Mouse (Mus musculus) limb, embryonic 12.5 days (tissue): ENCODE data around the gene Sprtn. TPM values are rescaled to one million over a fixed set of nuclear protein-coding genes. Genes with fewer than 3 reads are reported as not detected.

Experiments used
- ATAC-seq: fragments of 200-750 bp; cut with Nextera tagmentation; 2 replicates; pipeline ENCODE4 v1.8.0; 2017; ENCODE audit warnings: low read depth, moderate TSS enrichment; ENCODE audit not compliant: insufficient number of reproducible peaks, insufficient read depth, low FRiP score, low TSS enrichment
- H3K27ac ChIP-seq: fragments of 300-500 bp; sonication (generic); 2 replicates; pipeline ENCODE4 v1.5.1; 2016; ENCODE audit warnings: mild to moderate bottlenecking, moderate library complexity
- H3K27me3 ChIP-seq: fragments of 300-500 bp; sonication (generic); 2 replicates; pipeline ENCODE4 v1.6.1; 2016; ENCODE audit warnings: mild to moderate bottlenecking, moderate library complexity
- H3K36me3 ChIP-seq: fragments of 300-500 bp; sonication (generic); 2 replicates; pipeline ENCODE4 v1.6.1; 2016; ENCODE audit warnings: mild to moderate bottlenecking, moderate library complexity
- H3K4me1 ChIP-seq: fragments of 300-500 bp; sonication (generic); replicated peaks from 2 replicates; pipeline ENCODE4 v1.6.1; 2016
- H3K4me2 ChIP-seq: fragments of 300-500 bp; sonication (generic); 2 replicates; pipeline ENCODE4 v1.6.1; 2016; ENCODE audit warnings: mild to moderate bottlenecking, moderate library complexity
- H3K4me3 ChIP-seq: fragments of 300-500 bp; sonication (generic); replicated peaks from 2 replicates; pipeline ENCODE4 v1.5.1; 2016; ENCODE audit warnings: mild to moderate bottlenecking
- H3K9ac ChIP-seq: fragments of 300-500 bp; sonication (generic); replicated peaks from 2 replicates; pipeline ENCODE4 v1.6.1; 2016; ENCODE audit warnings: mild to moderate bottlenecking, moderate library complexity
- H3K9me3 ChIP-seq: fragments of 300-500 bp; sonication (generic); 2 replicates; pipeline ENCODE4 v1.6.1; 2016; ENCODE audit warnings: mild to moderate bottlenecking, moderate library complexity
- WGBS: fragments of 180-500 bp; shearing (Covaris S2); methylation state at CpG from one replicate; pipeline ENCODE4 v1.1.7; 2016; 5-methylcytosine and 5-hydroxymethylcytosine counted together
- polyA plus RNA-seq: library from polyadenylated mRNA; unstranded; fragments of >200 nt; fragmentation: Nextera tagmentation; extraction: Ambion mirVana; gene quantifications from 2 replicates; pipeline ENCODE4 v1.2.1, GENCODE M21; 2016

The Sprtn gene
- polyA plus RNA-seq, 1 experiment from 2014 or later, result 9.9 TPM

DNA sequence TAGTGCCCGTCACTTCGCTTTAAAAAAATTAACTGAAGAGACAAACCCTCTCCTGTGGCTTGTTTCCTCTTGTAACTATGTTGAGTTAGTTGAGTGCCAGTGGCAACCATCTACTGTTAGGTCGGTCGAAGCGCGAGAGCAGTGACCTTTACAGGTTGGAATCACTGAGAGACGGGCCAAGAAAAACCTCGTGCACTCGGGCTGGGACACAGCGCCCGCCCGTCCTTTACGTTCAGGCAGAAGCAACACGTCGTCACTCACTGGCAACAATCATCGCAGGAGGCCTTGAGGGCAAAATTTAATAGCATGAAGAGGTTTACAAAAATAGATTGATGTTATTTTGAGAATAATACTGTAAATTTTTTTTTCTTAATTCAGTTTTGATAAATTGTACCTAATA lies 12.2 kb downstream of the Sprtn start:
- Histone ChIP-seq H3K9me3 (no peaks in the 10 kb centered on the region), H3K36me3 (peaks cover 98% of the 10 kb centered on the region), H3K9ac (no peak overlapping the region), H3K4me1 (no peaks in the 10 kb centered on the region), H3K4me2 (no peak overlapping the region), H3K4me3 (no peak overlapping the region), H3K27ac (no peak overlapping the region), H3K27me3 (no peaks in the 10 kb centered on the region)
- WGBS, result 90% methylated on average over 16 of the region's 16 CpGs
- no peak for ATAC-seq

DNA sequence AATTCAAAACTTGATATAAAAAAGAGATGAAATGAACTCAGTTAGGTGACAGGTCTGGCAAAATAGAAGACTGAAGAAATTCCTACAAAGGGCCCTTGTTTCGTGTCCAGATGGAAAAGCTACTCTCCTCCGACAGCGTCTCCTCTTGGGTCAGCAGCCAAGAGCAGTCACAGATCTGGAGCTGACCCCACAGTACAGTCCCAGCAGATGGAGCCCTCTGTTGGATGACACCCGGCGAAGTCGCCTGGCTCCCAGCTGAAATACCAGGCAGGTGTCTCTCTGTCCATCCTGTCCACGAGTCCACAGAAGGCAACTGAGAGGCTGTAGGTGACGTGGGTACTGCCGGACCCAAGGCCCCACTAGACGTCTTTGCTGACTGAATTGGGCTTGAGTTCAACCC lies 12.7 kb downstream of the Sprtn start:
- Histone ChIP-seq H3K4me2 (no peak overlapping the region), H3K36me3 (peaks cover 99% of the 10 kb centered on the region), H3K9me3 (no peaks in the 10 kb centered on the region), H3K4me3 (no peak overlapping the region), H3K27me3 (no peaks in the 10 kb centered on the region), H3K9ac (no peak overlapping the region), H3K4me1 (no peaks in the 10 kb centered on the region), H3K27ac (no peak overlapping the region)
- WGBS, result 86% methylated on average over 10 of the region's 10 CpGs
- ATAC-seq, result no peak

DNA sequence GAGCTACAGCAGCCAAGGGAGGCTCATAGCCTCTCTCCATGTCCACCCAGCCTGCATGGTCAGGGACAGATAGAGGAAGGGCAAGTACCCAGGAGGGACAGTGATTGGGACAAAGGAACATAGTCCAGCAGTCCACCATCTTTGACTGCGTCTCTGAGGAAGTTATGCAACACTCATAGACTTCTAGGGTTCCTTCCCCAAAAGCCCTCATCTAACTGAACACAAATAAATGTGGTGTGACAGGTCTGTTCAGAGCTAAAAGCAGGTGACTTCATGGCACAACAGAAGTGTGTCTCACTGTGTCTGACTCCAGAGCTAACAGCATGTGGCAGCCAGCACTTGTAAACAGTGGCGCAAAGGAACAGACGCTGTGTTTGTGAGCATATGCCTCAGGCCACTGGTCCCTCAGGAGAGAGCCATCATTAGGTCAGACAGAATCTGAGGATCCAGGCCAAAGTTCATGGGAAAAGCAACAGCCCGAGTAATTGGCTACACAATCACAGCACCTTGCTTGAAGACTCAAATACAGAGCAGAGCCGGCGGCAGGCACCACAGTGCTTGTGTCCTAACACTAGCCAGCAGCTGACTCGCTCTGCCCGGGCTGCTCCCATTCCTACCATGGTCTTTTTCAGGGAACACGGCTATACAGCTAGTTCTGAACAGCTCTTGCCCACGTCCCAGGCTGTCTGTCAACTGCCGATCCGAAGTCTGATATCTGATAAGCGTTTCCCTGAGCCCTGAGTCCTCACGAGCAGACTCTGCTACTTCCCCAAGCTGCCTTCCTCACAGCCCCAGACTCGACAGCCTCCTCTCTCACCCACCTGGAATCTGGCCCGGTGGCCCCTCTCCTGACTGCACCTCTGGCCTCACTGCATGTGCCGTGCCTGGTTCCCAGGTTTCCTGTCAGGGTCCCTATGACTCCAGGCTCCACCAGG lies 14.5 kb downstream of the Sprtn start:
- H3K36me3 ChIP-seq, result peaks cover 83% of the 10 kb centered on the region
- H3K4me1 ChIP-seq, result no peaks in the 10 kb centered on the region
- 78% methylated on average over 17 of the region's 17 CpGs for WGBS
- H3K4me2 ChIP-seq, result no peak overlapping the region
- no peak overlapping the region for H3K27ac ChIP-seq
- no peak for ATAC-seq
- no peak overlapping the region for H3K4me3 ChIP-seq
- no peaks in the 10 kb centered on the region for H3K27me3 ChIP-seq
- H3K9ac ChIP-seq, result no peak overlapping the region
- no peaks in the 10 kb centered on the region for H3K9me3 ChIP-seq

DNA sequence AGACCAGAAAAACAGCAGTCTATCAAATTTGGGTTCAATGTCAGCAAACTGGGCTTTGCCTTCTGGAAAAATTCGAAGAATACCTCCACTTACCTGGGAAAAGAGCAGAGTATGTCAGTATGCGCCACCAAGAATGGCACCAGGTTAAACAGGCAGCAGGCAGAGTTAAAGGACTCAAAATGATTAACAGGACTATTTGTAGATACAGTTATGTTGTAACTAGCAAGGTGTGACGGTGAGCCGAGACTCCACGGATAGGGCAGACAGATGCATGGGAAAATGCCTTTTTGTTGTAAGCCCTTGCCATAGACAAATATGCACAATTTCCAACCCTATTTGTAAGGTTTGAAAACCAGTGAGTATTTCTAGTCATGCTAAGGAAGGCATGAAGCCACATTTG lies 16.4 kb downstream of the Sprtn start:
- no peak for ATAC-seq
- Histone ChIP-seq H3K27ac (no peak overlapping the region), H3K4me3 (no peak overlapping the region), H3K36me3 (peaks cover 65% of the 10 kb centered on the region), H3K9me3 (no peaks in the 10 kb centered on the region), H3K27me3 (no peaks in the 10 kb centered on the region), H3K9ac (no peak overlapping the region), H3K4me1 (no peaks in the 10 kb centered on the region), H3K4me2 (no peak overlapping the region)
- 96% methylated on average over 5 of the region's 5 CpGs for WGBS

GRCm38 (mm10) chr8:124917741-124918484 lies 20.2 kb downstream of the Sprtn start:
- no peak for ATAC-seq
- peaks cover 27% of the 10 kb centered on the region for H3K36me3 ChIP-seq
- WGBS, result 83% methylated on average over 18 of the region's 18 CpGs

DNA sequence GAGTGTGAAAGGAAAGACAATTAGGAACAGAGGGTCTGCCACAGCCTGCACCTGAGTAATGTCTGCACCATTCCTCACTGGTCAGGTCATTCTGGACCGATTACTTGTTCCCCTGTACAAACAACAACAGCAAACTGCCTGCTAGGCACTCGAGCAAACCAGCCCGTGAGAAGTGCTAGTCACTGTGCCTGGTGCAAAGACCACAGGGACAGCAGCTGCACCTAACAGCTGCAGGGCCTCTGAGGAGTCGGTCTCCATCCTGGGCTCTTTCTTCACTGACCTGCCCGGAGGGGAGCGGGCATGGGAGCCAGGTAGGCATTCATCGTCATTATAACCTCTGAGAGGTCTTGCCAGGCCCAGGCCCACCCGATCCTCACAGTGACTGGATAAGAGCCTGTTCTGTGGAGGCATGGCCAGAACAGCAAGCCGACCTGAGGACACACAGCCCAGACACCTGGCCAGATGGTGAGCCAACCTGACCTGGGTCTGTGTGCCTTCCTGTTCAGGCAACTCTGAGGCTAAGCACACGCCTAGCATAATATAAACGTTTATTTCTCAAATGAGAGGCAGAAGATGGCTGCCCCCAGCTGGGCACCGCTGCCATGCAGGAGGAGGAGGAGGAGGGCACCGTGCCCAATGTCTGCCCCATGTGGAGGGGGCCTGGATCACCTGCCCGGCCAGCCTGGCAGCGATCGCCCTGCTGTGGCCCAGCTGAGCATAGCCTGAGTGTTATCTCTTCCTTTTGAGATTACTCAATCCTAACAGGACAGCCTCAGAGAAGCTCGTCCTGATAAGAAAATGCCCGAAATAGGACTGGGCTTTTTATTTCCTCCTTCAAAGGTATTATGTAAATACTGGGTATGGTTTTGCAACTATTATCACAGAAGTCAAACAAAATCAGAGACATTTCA lies 23.9 kb downstream of the Sprtn start:
- no peak for ATAC-seq
- Histone ChIP-seq H3K36me3 (0 out of 2 replicates have a peak, but pooled peaks cover 6% of the 10 kb centered on the region), H3K4me2 (no peak overlapping the region), H3K4me3 (no peak overlapping the region), H3K4me1 (peaks cover 7% of the 10 kb centered on the region), H3K27me3 (no peaks in the 10 kb centered on the region), H3K9ac (no peak overlapping the region), H3K9me3 (no peaks in the 10 kb centered on the region), H3K27ac (no peak overlapping the region)
- 84% methylated on average over 18 of the region's 18 CpGs for WGBS

More at GRCm38 (mm10) chr8:124917741-124918484, 20.2 kb downstream of the Sprtn start:
- H3K4me2 ChIP-seq, result no peak overlapping the region
- H3K27me3 ChIP-seq, result no peaks in the 10 kb centered on the region
- H3K27ac ChIP-seq, result no peak overlapping the region
- H3K9ac ChIP-seq, result no peak overlapping the region
- H3K9me3 ChIP-seq, result no peaks in the 10 kb centered on the region
- peaks cover 7% of the 10 kb centered on the region for H3K4me1 ChIP-seq
- H3K4me3 ChIP-seq, result no peak overlapping the region

DNA sequence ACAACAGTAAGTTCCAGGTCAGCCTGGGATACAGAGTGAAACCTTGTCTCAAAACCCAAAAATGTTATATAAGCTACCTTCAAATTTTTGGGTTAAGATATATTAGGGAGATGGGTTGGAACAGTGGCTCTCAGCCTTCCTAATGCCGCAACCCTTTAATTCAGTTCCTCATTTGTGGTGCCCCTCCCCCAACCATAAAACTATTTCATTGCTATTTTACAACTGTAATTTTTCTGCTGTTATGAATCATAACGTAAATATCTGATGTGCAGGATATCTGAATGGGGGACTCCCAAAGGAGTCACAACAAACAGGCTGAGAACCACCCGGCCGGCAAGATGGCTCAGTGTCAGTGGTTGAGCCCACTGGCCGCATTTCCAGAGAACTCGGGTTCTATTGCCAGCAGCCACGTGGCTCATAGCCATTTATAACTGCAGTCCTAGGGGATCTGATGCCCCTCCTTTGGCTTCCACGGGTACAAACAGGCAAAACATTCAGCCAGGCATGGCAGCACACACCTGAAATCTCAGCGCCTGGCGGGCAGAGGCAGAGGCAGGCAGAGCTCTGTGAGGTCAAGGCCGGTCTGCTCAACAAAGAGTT lies 24.9 kb downstream of the Sprtn start:
- no peak overlapping the region for H3K4me2 ChIP-seq
- WGBS, result 85% methylated on average over 11 of the region's 11 CpGs
- no peak for ATAC-seq

GRCm38 (mm10) chr8:124923971-124924652 lies 26.4 kb downstream of the Sprtn start:
- Histone ChIP-seq H3K36me3 (peaks cover 15% of the 10 kb centered on the region; the same call in 1 of the 2 replicates), H3K27ac (no peak overlapping the region), H3K4me2 (no peak overlapping the region), H3K27me3 (no peaks in the 10 kb centered on the region), H3K4me3 (no peak overlapping the region), H3K4me1 (peaks cover 7% of the 10 kb centered on the region), H3K9ac (no peak overlapping the region), H3K9me3 (no peaks in the 10 kb centered on the region)
- WGBS, result 83% methylated on average over 15 of the region's 15 CpGs
- no peak for ATAC-seq

More for the DNA sequence above, 24.9 kb downstream of the Sprtn start:
- Histone ChIP-seq H3K4me3 (no peak overlapping the region), H3K27ac (no peak overlapping the region), H3K36me3 (peaks cover 14% of the 10 kb centered on the region; the same call in 1 of the 2 replicates), H3K4me1 (peaks cover 7% of the 10 kb centered on the region), H3K9ac (no peak overlapping the region), H3K9me3 (no peaks in the 10 kb centered on the region), H3K27me3 (no peaks in the 10 kb centered on the region)

DNA sequence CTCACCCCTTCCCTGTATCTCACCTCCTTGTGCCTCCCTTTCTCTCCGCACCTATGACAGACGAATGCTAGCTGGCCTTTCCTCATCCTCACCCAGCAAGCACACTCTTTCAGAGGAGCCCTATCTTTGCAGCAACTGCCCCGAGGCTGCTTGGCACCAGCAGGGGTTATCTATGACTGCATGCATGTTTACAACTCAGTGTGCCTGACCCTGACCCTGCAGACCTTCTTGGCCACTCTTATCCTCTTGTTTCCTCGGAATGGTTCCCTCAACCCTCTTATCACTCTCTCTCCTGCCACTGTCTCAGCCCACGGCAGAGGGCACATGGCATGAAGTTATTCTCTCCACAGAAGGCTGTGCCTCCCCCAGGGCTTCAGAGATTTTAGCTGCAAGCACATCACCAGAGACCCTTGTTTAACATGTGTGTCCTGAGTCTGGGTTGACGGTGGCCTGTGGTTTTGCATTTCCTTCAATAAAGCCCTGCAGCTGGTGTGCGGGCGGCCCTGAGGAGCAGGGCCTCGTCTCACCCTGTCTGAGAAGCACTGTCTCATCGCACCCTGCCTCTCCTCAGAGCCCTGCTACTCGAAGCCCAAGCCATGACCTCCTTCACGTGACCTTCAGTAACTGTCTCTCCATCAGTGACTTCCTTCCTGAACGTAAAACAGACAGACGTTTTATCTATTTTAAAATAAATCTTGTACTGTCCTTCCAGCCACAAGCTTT lies 28.0 kb downstream of the Sprtn start:
- Histone ChIP-seq H3K9me3 (0 out of 2 replicates have a peak, but pooled peaks cover 4% of the 10 kb centered on the region), H3K4me2 (no peak overlapping the region), H3K4me3 (no peak overlapping the region), H3K4me1 (peaks cover 7% of the 10 kb centered on the region), H3K9ac (no peak overlapping the region), H3K36me3 (peaks cover 15% of the 10 kb centered on the region; the same call in 1 of the 2 replicates), H3K27ac (no peak overlapping the region), H3K27me3 (no peaks in the 10 kb centered on the region)
- ATAC-seq, result no peak
- 79% methylated on average over 14 of the region's 14 CpGs for WGBS
